Mouse (Mus musculus) CH12.LX (cell line): ENCODE data around the gene Zfp148. TPM values are rescaled to one million over a fixed set of nuclear protein-coding genes. Genes with fewer than 3 reads are reported as not detected.
A peak's percentile ranks its signal among the peaks of the same experiment; 100 is the strongest.
"Not testable (repeated sequence)": the region's sequence is repeated elsewhere in the genome, so short reads cannot be mapped to it uniquely, and the experiment has no call there.

Experiments
- DNase-seq: peaks from one replicate; pipeline ENCODE4 v3.0.0-alpha.2; 2013; ENCODE audit errors: extremely low read depth
- H3K27ac ChIP-seq: 2 replicates; pipeline ENCODE4 v1.5.1; 2012; ENCODE audit warnings: low read depth, mild to moderate bottlenecking, control low read depth, moderate library complexity; ENCODE audit not compliant: insufficient read depth
- H3K27me3 ChIP-seq: replicated peaks from 2 replicates; pipeline ENCODE3; 2012; ENCODE audit warnings: inconsistent platforms
- H3K36me3 ChIP-seq, 2 experiments: replicated peaks in 1 of 2; 2 replicates each; pipeline versions ENCODE3 to v1.6.1; 2012; ENCODE audit warnings: inconsistent platforms in 1 of 2, low read length in 1 of 2, mild to moderate bottlenecking in 1 of 2, mixed read lengths in 1 of 2, moderate library complexity in 1 of 2; ENCODE audit not compliant: control insufficient read depth in 1 of 2, insufficient read depth in 1 of 2
- H3K4me1 ChIP-seq, 2 experiments: 2 replicates each; pipeline ENCODE4 v1.6.1; 2012; ENCODE audit warnings: inconsistent platforms in 1 of 2, moderate library complexity in 1 of 2; ENCODE audit not compliant: insufficient read depth in 2 of 2, control insufficient read depth in 1 of 2
- H3K4me2 ChIP-seq: 2 replicates; pipeline ENCODE4 v1.6.1; 2012; ENCODE audit warnings: low read depth, mild to moderate bottlenecking, control low read depth; ENCODE audit not compliant: poor library complexity, insufficient read depth, severe bottlenecking
- H3K4me3 ChIP-seq, 3 experiments: fragments of 150-350 bp in 1 of 3; sonication (generic) in 1 of 3; replicated peaks in 1 of 3; 2 replicates each; pipeline versions ENCODE3 to v1.5.1; 2011 to 2012; ENCODE audit warnings: low read depth in 2 of 3, low read length in 2 of 3, mild to moderate bottlenecking in 2 of 3, moderate library complexity in 2 of 3, control low read depth in 1 of 3, improper control_type of control experiment in 1 of 3, inconsistent platforms in 1 of 3, mixed read lengths in 1 of 3; ENCODE audit not compliant: poor library complexity in 1 of 3
- H3K79me2 ChIP-seq: replicated peaks from 2 replicates; pipeline ENCODE4 v1.6.1; 2012; ENCODE audit warnings: mild to moderate bottlenecking, moderate library complexity; ENCODE audit not compliant: control insufficient read depth, poor library complexity, insufficient read depth, severe bottlenecking; ENCODE audit errors: extremely low read depth
- H3K9ac ChIP-seq: 2 replicates; pipeline ENCODE4 v1.6.1; 2012; ENCODE audit warnings: low read depth, mild to moderate bottlenecking, control low read depth, moderate library complexity; ENCODE audit not compliant: insufficient read depth
- H3K9me3 ChIP-seq: replicated peaks from 2 replicates; pipeline ENCODE3; 2012; ENCODE audit warnings: low read length, inconsistent platforms, mixed read lengths
- BHLHE40 ChIP-seq: IDR thresholded peaks from 2 replicates; pipeline ENCODE4 v1.6.1; 2011; ENCODE audit warnings: mild to moderate bottlenecking, low read depth, low read length, improper control_type of control experiment
- CHD1 ChIP-seq: IDR thresholded peaks from 2 replicates; pipeline ENCODE4 v1.6.1; 2012; ENCODE audit warnings: low read depth, low read length, improper control_type of control experiment, inconsistent platforms
- CHD2 ChIP-seq: IDR thresholded peaks from 2 replicates; pipeline ENCODE4 v1.6.1; 2011; ENCODE audit warnings: low read length, improper control_type of control experiment
- EP300 ChIP-seq: IDR thresholded peaks from 2 replicates; pipeline ENCODE4 v1.6.1; 2011; ENCODE audit warnings: low read length, improper control_type of control experiment
- ETS1 ChIP-seq: conservative IDR thresholded peaks from 2 replicates; pipeline ENCODE4 v1.6.1; 2012; ENCODE audit warnings: low read depth, mild to moderate bottlenecking, inconsistent platforms, low read length, improper control_type of control experiment, moderate library complexity
- GABPA ChIP-seq: IDR thresholded peaks from 2 replicates; pipeline ENCODE4 v1.6.1; 2012; ENCODE audit warnings: low read depth, low read length, improper control_type of control experiment, inconsistent platforms; ENCODE audit not compliant: insufficient replicate concordance
- HCFC1 ChIP-seq: IDR thresholded peaks from 2 replicates; pipeline ENCODE4 v1.6.1; 2012; ENCODE audit warnings: low read depth, mild to moderate bottlenecking, inconsistent platforms, low read length, improper control_type of control experiment
- KAT2A ChIP-seq: IDR thresholded peaks from 2 replicates; pipeline ENCODE4 v1.6.1; 2012; ENCODE audit warnings: low read length, improper control_type of control experiment, inconsistent platforms; ENCODE audit not compliant: insufficient replicate concordance
- MAZ ChIP-seq: IDR thresholded peaks from 2 replicates; pipeline ENCODE4 v1.6.1; 2012; ENCODE audit warnings: low read depth, mild to moderate bottlenecking, inconsistent platforms, low read length, improper control_type of control experiment, moderate library complexity
- MEF2A ChIP-seq: IDR thresholded peaks from 2 replicates; pipeline ENCODE4 v1.6.1; 2014; ENCODE audit warnings: low read depth, mild to moderate bottlenecking, inconsistent platforms, low read length, improper control_type of control experiment, borderline replicate concordance
- POLR2A ChIP-seq: IDR thresholded peaks from 2 replicates; pipeline ENCODE4 v1.6.1; 2011; ENCODE audit warnings: low read depth, mild to moderate bottlenecking, improper control_type of control experiment, low read length
- POLR2AphosphoS2 ChIP-seq: IDR thresholded peaks from 2 replicates; pipeline ENCODE4 v1.6.1; 2011; ENCODE audit warnings: low read depth, low read length, improper control_type of control experiment
- USF2 ChIP-seq: conservative IDR thresholded peaks from 2 replicates; pipeline ENCODE4 v1.6.1; 2011; ENCODE audit warnings: low read depth, low read length, improper control_type of control experiment
- ZC3H11A ChIP-seq: IDR thresholded peaks from 2 replicates; pipeline ENCODE4 v1.6.1; 2012; ENCODE audit warnings: low read depth, mild to moderate bottlenecking, inconsistent platforms, low read length, improper control_type of control experiment
- ZKSCAN1 ChIP-seq: IDR thresholded peaks from 2 replicates; pipeline ENCODE4 v1.6.1; 2012; ENCODE audit warnings: low read depth, inconsistent platforms, low read length, improper control_type of control experiment, borderline replicate concordance
- ZMIZ1 ChIP-seq: IDR thresholded peaks from 2 replicates; pipeline ENCODE4 v1.6.1; 2012; ENCODE audit warnings: low read depth, mild to moderate bottlenecking, inconsistent platforms, low read length, improper control_type of control experiment
- ZNF384 ChIP-seq: IDR thresholded peaks from 2 replicates; pipeline ENCODE4 v1.6.1; 2012; ENCODE audit warnings: low read depth, low read length, improper control_type of control experiment, inconsistent platforms
- dilution Hi-C: fragments of 300-500 bp; cut with MboI; formaldehyde crosslinking; loops from 2 replicates; pipeline ENCODE4 v1.14.3; 2020; ENCODE audit warnings: low sequenced_read_pairs; ENCODE audit not compliant: extremely low pct_unique_long_range_greater_than_20kb, extremely low pct_ligation_motif_present
- in situ Hi-C: fragments of 300-500 bp; cut with MboI; formaldehyde crosslinking; loops from 3 replicates; pipeline ENCODE4 v1.14.3; 2019; ENCODE audit warnings: low sequenced_read_pairs, low pct_ligation_motif_present, low pct_unique_long_range_greater_than_20kb, mixed read lengths
- polyA plus RNA-seq: library from polyadenylated mRNA; unstranded; fragments of >175 nt; gene quantifications from 2 replicates; pipeline ENCODE4 v1.2.1, GENCODE M21; 2012; ENCODE audit warnings: low read depth; ENCODE audit not compliant: insufficient read length
- total RNA-seq, 2 experiments: library from RNA; depleted of rRNA; stranded (reverse); fragments of 300-350 nt in 1 of 2; fragments of >200 nt in 1 of 2; gene quantifications; 2 replicates each; pipeline ENCODE4 v1.2.3; 2012 to 2014

Gene Zfp148
- total and polyA plus RNA-seq, 3 experiments: 19.5 to 36.6 (median 28.6) TPM

DNA sequence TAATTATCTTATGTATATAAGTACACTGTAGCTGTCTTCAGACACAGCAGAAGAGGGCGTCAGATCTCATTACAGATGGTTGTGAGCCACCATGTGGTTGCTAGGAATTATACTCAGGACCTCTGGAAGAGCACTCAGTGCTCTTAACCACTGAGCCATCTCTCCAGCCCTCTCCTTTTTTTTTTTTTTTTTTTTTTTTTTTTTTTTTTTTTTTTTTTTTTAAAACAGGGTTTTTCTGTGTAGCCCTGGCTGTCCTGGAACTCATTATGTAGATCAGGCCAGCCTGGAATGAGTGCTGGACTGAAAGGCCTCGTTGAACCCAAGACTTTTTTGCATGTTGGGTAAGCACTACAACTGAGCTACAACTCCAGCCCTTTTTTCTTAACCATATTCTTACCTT, 3.4 kb downstream of the Zfp148 start:
- in situ Hi-C loops: not testable (repeated sequence)

DNA sequence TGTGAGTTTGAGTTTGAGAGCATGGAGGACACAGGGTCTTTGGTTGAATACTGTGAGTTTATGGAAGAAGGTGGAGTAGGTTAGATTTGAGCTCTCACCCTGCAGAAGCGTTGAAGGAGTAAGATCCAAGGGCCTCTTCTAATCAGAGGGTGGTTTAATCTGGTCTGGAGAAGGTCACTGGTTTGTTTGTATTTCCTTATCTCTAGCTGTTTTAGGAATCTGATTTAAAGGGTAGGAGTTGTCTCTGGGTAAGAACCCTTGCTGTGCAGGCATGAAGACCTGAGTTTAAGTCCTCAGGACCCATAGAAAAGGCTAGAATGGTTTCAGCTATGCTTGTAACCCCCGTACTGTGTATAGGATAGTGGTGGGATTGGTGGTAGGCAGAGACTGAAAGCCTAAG, 6.4 kb downstream of the Zfp148 start:
- no peak overlapping the region for H3K27ac ChIP-seq
- TF ChIP-seq ETS1: no peak
- no peak for TF ChIP-seq POLR2A
- no peak for TF ChIP-seq MEF2A
- no peak for TF ChIP-seq CHD1
- no peak for TF ChIP-seq ZC3H11A
- no peak for DNase-seq
- no peak overlapping the region for H3K4me3 ChIP-seq
- no peak overlapping the region for H3K9ac ChIP-seq
- H3K4me1 ChIP-seq: peaks cover 3 to 42% of the 10 kb centered on the region in 2 experiments; a peak in 3 of 4 replicates
- no peaks in the 10 kb centered on the region for H3K9me3 ChIP-seq
- peaks cover 2 to 48% of the 10 kb centered on the region in 2 experiments for H3K36me3 ChIP-seq
- dilution Hi-C loops: no loop called here
- H3K4me2 ChIP-seq: no peak overlapping the region
- H3K79me2 ChIP-seq: peaks cover 91% of the 10 kb centered on the region
- in situ Hi-C loops: no loop called here
- H3K27me3 ChIP-seq: no peaks in the 10 kb centered on the region

More for the DNA sequence above, 3.4 kb downstream of the Zfp148 start:
- H3K9me3 ChIP-seq, H3K9ac ChIP-seq, H3K27me3 ChIP-seq, DNase-seq, H3K4me3 ChIP-seq, H3K27ac ChIP-seq, dilution Hi-C loops, H3K4me2 ChIP-seq: not testable (repeated sequence)
- peak; percentile 33; the same call in 1 of the 2 replicates for TF ChIP-seq ZNF384
- H3K4me1 ChIP-seq: peaks cover 3 to 37% of the 10 kb centered on the region in 2 experiments; a peak in 3 of 4 replicates
- H3K36me3 ChIP-seq: peaks cover 2 to 33% of the 10 kb centered on the region in 2 experiments
- H3K79me2 ChIP-seq: peaks cover 80% of the 10 kb centered on the region

DNA sequence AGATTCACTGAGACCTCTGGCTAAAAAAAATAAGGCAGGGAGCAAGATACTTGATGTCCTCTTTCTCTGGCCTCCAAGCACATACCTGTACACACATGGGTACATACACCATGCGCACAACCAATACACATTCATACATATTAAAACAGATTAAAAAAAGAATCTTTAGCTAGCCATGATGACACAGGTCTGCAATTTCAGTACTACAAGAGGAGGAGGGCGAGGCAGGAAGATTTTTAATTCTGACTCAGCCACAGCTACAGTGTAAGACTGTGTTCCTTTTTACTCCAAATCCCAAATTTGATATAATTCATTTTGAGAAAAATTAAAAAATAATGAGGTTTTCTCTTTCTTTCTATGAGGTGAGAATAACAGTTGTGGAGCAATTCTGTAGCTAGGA, 6.8 kb downstream of the Zfp148 start:
- Histone ChIP-seq H3K27ac (no peak overlapping the region), H3K79me2 (peaks cover 89% of the 10 kb centered on the region), H3K4me2 (no peak overlapping the region), H3K4me3 (no peak overlapping the region), H3K9me3 (no peaks in the 10 kb centered on the region), H3K9ac (no peak overlapping the region), H3K27me3 (no peaks in the 10 kb centered on the region), H3K36me3 (peaks cover 2 to 48% of the 10 kb centered on the region in 2 experiments)
- in situ Hi-C loops: no loop called here
- no peak for DNase-seq
- dilution Hi-C loops: no loop called here
- TF ChIP-seq BHLHE40: no peak
- no peak for TF ChIP-seq USF2
- no peak for TF ChIP-seq CHD2
- TF ChIP-seq ZMIZ1: no peak
- TF ChIP-seq ZKSCAN1: no peak
- TF ChIP-seq HCFC1: no peak
- no peak for TF ChIP-seq POLR2A
- TF ChIP-seq EP300: no peak
- no peak for TF ChIP-seq GABPA
- no peak for TF ChIP-seq MAZ
- no peak for TF ChIP-seq POLR2AphosphoS2
- TF ChIP-seq KAT2A: no peak
- TF ChIP-seq, all 38 proteins: peak for 0
- peaks cover 3 to 42% of the 10 kb centered on the region in 2 experiments; a peak in 3 of 4 replicates for H3K4me1 ChIP-seq
